29 mouse cellular contexts compared by ENCODE assay signal in the genomic region with DNA sequence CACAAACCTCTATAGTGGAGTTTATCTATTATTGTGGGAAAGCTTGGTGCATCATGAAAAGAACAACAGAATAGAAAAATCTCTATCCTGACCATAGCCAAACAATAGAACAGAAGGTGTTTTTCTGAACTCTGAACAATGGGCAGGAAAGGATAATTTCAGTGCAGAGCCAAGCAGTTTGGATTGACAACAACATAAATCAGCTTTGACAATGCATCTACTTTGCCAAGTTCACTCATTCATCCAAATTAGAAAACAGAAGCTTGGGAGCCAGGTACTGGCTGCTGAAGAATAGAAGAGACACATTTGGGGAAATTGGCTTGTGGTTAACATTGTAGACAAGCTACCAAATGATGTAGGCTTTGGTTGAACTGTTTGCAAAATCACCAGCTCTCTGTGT.
DNase-seq lines count a peak whose midpoint lies in the region; ATAC-seq and TF ChIP-seq lines count a peak whose summit lies in the region.
"Had no signal": no experiment of that assay in that cellular context is flagged by ENCODE, and none has a peak within 500 bp of the region (broad histone marks: within the 10 kb centered on the region; RNA-seq: fewer than 3 reads in every experiment).

No protein-coding gene starts in this region.

- DNase-seq in cerebellum, adult 11 months, result peak; percentile 17
- DNase-seq in cerebellum, postnatal 36 days, result no peak
- peak; percentile 15 for DNase-seq in hindbrain, postnatal 0 days (ENCODE audit: low spot score)
- no peak for DNase-seq in hindbrain, embryonic 10.5 days (ENCODE audit: low spot score)
- DNase-seq in Muller cell, postnatal 12 days (ENCODE audit: inconsistent ontology term), result peak; percentile 60
- DNase-seq in cerebellum, adult 9-10 months, result peak; percentile 82
- DNase-seq in urinary bladder, adult 18-20 months (ENCODE audit: low spot score in 2 of 2), result no peak
- DNase-seq: adrenal gland, postnatal 25 days; gastrocnemius, postnatal 14 days; heart, postnatal 14 days; kidney, adult 9 months; kidney, postnatal 14 days; liver; lung, adult 2 months; lung, postnatal 10 days; midbrain, embryonic 14.5 days; right cerebral cortex, postnatal 25 days; spleen, adult 18-20 months; thymus, adult 2 months; thymus, postnatal 36 days had no signal

- H3K4me3 ChIP-seq in hindbrain, postnatal 0 days (ENCODE audit: low read length), result no peak overlapping the region
- no peak overlapping the region for H3K4me3 ChIP-seq in hindbrain, embryonic 10.5 days
- H3K4me3 ChIP-seq: embryonic facial prominence, embryonic 10.5 days; embryonic facial prominence, embryonic 15.5 days; forebrain, embryonic 12.5 days; layer of hippocampus, adult 2 months had no signal

- H3K36me3 ChIP-seq in hindbrain, postnatal 0 days (ENCODE audit: insufficient read depth, low read length), result no peaks in the 10 kb centered on the region
- H3K36me3 ChIP-seq in hindbrain, embryonic 10.5 days, result no peaks in the 10 kb centered on the region
- H3K36me3 ChIP-seq: embryonic facial prominence, embryonic 10.5 days; embryonic facial prominence, embryonic 15.5 days; forebrain, embryonic 12.5 days; G1E had no signal

- H3K27ac ChIP-seq in hindbrain, postnatal 0 days, result no peak overlapping the region
- H3K27ac ChIP-seq in hindbrain, embryonic 10.5 days, result no peak overlapping the region
- H3K27ac ChIP-seq: embryonic facial prominence, embryonic 10.5 days; embryonic facial prominence, embryonic 15.5 days; forebrain, embryonic 12.5 days; liver, embryonic 14.5 days; stomach, postnatal 0 days had no signal

- no peak for ATAC-seq in hindbrain, postnatal 0 days
- ATAC-seq: intestine, postnatal 0 days; Patski had no signal

- H3K9me3 ChIP-seq in hindbrain, postnatal 0 days (ENCODE audit: low read length), result no peaks in the 10 kb centered on the region; the same call in 1 of the 2 replicates
- no peaks in the 10 kb centered on the region for H3K9me3 ChIP-seq in hindbrain, embryonic 10.5 days
- H3K9me3 ChIP-seq: embryonic facial prominence, embryonic 10.5 days; embryonic facial prominence, embryonic 15.5 days; forebrain, embryonic 12.5 days had no signal

- no peak overlapping the region for H3K4me2 ChIP-seq in hindbrain, postnatal 0 days (ENCODE audit: low read depth, low read length)
- H3K4me2 ChIP-seq: embryonic facial prominence, embryonic 15.5 days; forebrain, embryonic 12.5 days had no signal

- H3K4me1 ChIP-seq in hindbrain, postnatal 0 days (ENCODE audit: insufficient read depth, low read length), result no peaks in the 10 kb centered on the region
- peaks cover 4% of the 10 kb centered on the region; the same call in 1 of the 2 replicates for H3K4me1 ChIP-seq in hindbrain, embryonic 10.5 days (replicated peaks)
- H3K4me1 ChIP-seq: embryonic facial prominence, embryonic 10.5 days; embryonic facial prominence, embryonic 15.5 days; forebrain, embryonic 12.5 days had no signal

- H3K9ac ChIP-seq in hindbrain, postnatal 0 days (replicated peaks; ENCODE audit: low read length), result no peak overlapping the region
- H3K9ac ChIP-seq: embryonic facial prominence, embryonic 15.5 days; forebrain, embryonic 12.5 days; liver, embryonic 14.5 days had no signal

- no peaks in the 10 kb centered on the region for H3K27me3 ChIP-seq in hindbrain, postnatal 0 days (ENCODE audit: insufficient read depth, low read length)
- H3K27me3 ChIP-seq in hindbrain, embryonic 10.5 days (ENCODE audit: insufficient read depth, poor library complexity, severe bottlenecking), result no peaks in the 10 kb centered on the region
- H3K27me3 ChIP-seq: embryonic facial prominence, embryonic 15.5 days; forebrain, embryonic 12.5 days; Patski had no signal

- TF ChIP-seq CTCF in hindbrain, postnatal 0 days (IDR thresholded peaks at IDR 0.05; ENCODE audit: low read depth), result no peak

Comparison
In these comparisons a context has a peak if more than half of its experiments do, and no peak if none do; other contexts are left out.
1. DNase-seq: peak in cerebellum, adult 11 months (single experiment), hindbrain, postnatal 0 days (single experiment), Muller cell, postnatal 12 days (single experiment) and cerebellum, adult 9-10 months (single experiment); none in cerebellum, postnatal 36 days (0 of 2), hindbrain, embryonic 10.5 days (single experiment) and urinary bladder, adult 18-20 months (0 of 2).